Mouse (Mus musculus) limb, embryonic 15.5 days (tissue): Measurements from ENCODE around the gene Psip1. TPM values are rescaled to one million over a fixed set of nuclear protein-coding genes. Genes with fewer than 3 reads are reported as not detected.
A peak's percentile ranks its signal among the peaks of the same experiment; 100 is the strongest.
"Not testable (repeated sequence)": the region's sequence is repeated elsewhere in the genome, so short reads cannot be mapped to it uniquely, and the experiment has no call there.

Experiments
- ATAC-seq: fragments of 200-750 bp; cut with Nextera tagmentation; 2 replicates; pipeline ENCODE4 v1.8.0; 2017; ENCODE audit warnings: low read depth, moderate TSS enrichment; ENCODE audit not compliant: insufficient number of reproducible peaks, low FRiP score, low TSS enrichment
- H3K27ac ChIP-seq: fragments of 300-500 bp; sonication (generic); 2 replicates; pipeline ENCODE4 v1.5.1; 2015; ENCODE audit warnings: moderate library complexity, mild to moderate bottlenecking, inconsistent platforms
- H3K27me3 ChIP-seq: fragments of 300-500 bp; sonication (generic); 2 replicates; pipeline ENCODE4 v1.6.1; 2015; ENCODE audit warnings: inconsistent platforms
- H3K36me3 ChIP-seq: fragments of 300-500 bp; sonication (generic); 2 replicates; pipeline ENCODE4 v1.6.1; 2015; ENCODE audit warnings: inconsistent platforms
- H3K4me1 ChIP-seq: fragments of 300-500 bp; sonication (generic); 2 replicates; pipeline ENCODE4 v1.6.1; 2015; ENCODE audit warnings: inconsistent platforms
- H3K4me2 ChIP-seq: fragments of 300-500 bp; sonication (generic); 2 replicates; pipeline ENCODE4 v1.6.1; 2015; ENCODE audit warnings: mild to moderate bottlenecking, inconsistent platforms
- H3K4me3 ChIP-seq: fragments of 300-500 bp; sonication (generic); 2 replicates; pipeline ENCODE4 v1.5.1; 2015; ENCODE audit warnings: mild to moderate bottlenecking, inconsistent platforms
- H3K9ac ChIP-seq: fragments of 300-500 bp; sonication (generic); 2 replicates; pipeline ENCODE4 v1.6.1; 2015; ENCODE audit warnings: inconsistent platforms
- H3K9me3 ChIP-seq: fragments of 300-500 bp; sonication (generic); 2 replicates; pipeline ENCODE4 v1.6.1; 2016; ENCODE audit warnings: inconsistent platforms
- WGBS: fragments of 180-500 bp; shearing (Covaris S2); methylation state at CpG from one replicate; pipeline ENCODE4 v1.1.7; 2015; 5-methylcytosine and 5-hydroxymethylcytosine counted together
- polyA plus RNA-seq: library from polyadenylated mRNA; unstranded; fragments of >200 nt; fragmentation: Nextera tagmentation; extraction: Ambion mirVana; gene quantifications from 2 replicates; pipeline ENCODE4 v1.2.1, GENCODE M21; 2015

Psip1 gene
- polyA plus RNA-seq, 1 experiment from 2014 or later: 96.7 TPM

GRCm38 (mm10) chr4:83497013-83497412, 10.8 kb upstream of the Psip1 start:
- not testable (repeated sequence) for H3K36me3 ChIP-seq, H3K4me3 ChIP-seq, H3K27ac ChIP-seq, H3K9ac ChIP-seq, H3K27me3 ChIP-seq, H3K4me1 ChIP-seq, H3K9me3 ChIP-seq, H3K4me2 ChIP-seq, ATAC-seq
- 89% methylated on average over 5 of the region's 5 CpGs for WGBS

GRCm38 (mm10) chr4:83493112-83493511, 6.9 kb upstream of the Psip1 start:
- H3K9me3 ChIP-seq: no peaks in the 10 kb centered on the region
- H3K27ac ChIP-seq: no peak overlapping the region
- no peak overlapping the region for H3K4me2 ChIP-seq
- ATAC-seq: no peak
- no peaks in the 10 kb centered on the region for H3K36me3 ChIP-seq
- H3K9ac ChIP-seq: no peak overlapping the region
- no peak overlapping the region for H3K4me3 ChIP-seq
- WGBS: 95% methylated on average over 1 of the region's 1 CpGs
- peaks cover 4% of the 10 kb centered on the region; the same call in 1 of the 2 replicates for H3K4me1 ChIP-seq
- H3K27me3 ChIP-seq: no peaks in the 10 kb centered on the region

- no peaks in the 10 kb centered on the region for H3K9me3 ChIP-seq
- H3K4me2 ChIP-seq: no peak overlapping the region
- no peaks in the 10 kb centered on the region for H3K36me3 ChIP-seq
- WGBS: 8% methylated on average over 5 of the region's 5 CpGs
- H3K27ac ChIP-seq: 0 out of 2 replicates have a peak overlapping the region, but pooled peaks have one; percentile 17
- no peak for ATAC-seq
- no peaks in the 10 kb centered on the region for H3K27me3 ChIP-seq
- peaks cover 11% of the 10 kb centered on the region for H3K4me1 ChIP-seq
- no peak overlapping the region for H3K9ac ChIP-seq
- no peak overlapping the region for H3K4me3 ChIP-seq
Measured at GRCm38 (mm10) chr4:83489121-83489520, 2.9 kb upstream of the Psip1 start.

GRCm38 (mm10) chr4:83485735-83486116, 533 bp downstream of the Psip1 start:
- Histone ChIP-seq H3K9ac (peak overlapping the region; percentile 85), H3K9me3 (no peaks in the 10 kb centered on the region), H3K4me1 (peaks cover 11% of the 10 kb centered on the region), H3K4me3 (peak overlapping the region; percentile 92), H3K36me3 (peaks cover 18% of the 10 kb centered on the region), H3K4me2 (peak overlapping the region; percentile 79), H3K27me3 (no peaks in the 10 kb centered on the region), H3K27ac (peak overlapping the region; percentile 97)
- peak; percentile 72 for ATAC-seq
- 0% methylated on average over 22 of the region's 40 CpGs for WGBS

- Histone ChIP-seq H3K4me3 (peak overlapping the region; percentile 92), H3K27me3 (no peaks in the 10 kb centered on the region), H3K36me3 (peaks cover 18% of the 10 kb centered on the region), H3K4me2 (peak overlapping the region; percentile 79), H3K4me1 (peaks cover 11% of the 10 kb centered on the region), H3K9ac (peak overlapping the region; percentile 85; the same call in 1 of the 2 replicates), H3K27ac (0 out of 2 replicates have a peak overlapping the region, but pooled peaks have one; percentile 97), H3K9me3 (no peaks in the 10 kb centered on the region)
- no peak for ATAC-seq
- WGBS: 20% methylated on average over 12 of the region's 12 CpGs
Measured at GRCm38 (mm10) chr4:83485250-83485649, 1.0 kb downstream of the Psip1 start.

- WGBS: 84% methylated on average over 3 of the region's 3 CpGs
- Histone ChIP-seq H3K9ac (no peak overlapping the region), H3K27ac (no peak overlapping the region), H3K9me3 (no peaks in the 10 kb centered on the region), H3K4me3 (no peak overlapping the region), H3K36me3 (peaks cover 72% of the 10 kb centered on the region), H3K4me1 (no peaks in the 10 kb centered on the region), H3K4me2 (no peak overlapping the region), H3K27me3 (no peaks in the 10 kb centered on the region)
- no peak for ATAC-seq
Measured at GRCm38 (mm10) chr4:83468208-83468607, 18.1 kb downstream of the Psip1 start.

- Histone ChIP-seq H3K27ac (no peak overlapping the region), H3K27me3 (no peaks in the 10 kb centered on the region), H3K9ac (no peak overlapping the region), H3K4me3 (no peak overlapping the region), H3K36me3 (peaks cover 71% of the 10 kb centered on the region), H3K4me1 (no peaks in the 10 kb centered on the region), H3K9me3 (no peaks in the 10 kb centered on the region), H3K4me2 (no peak overlapping the region)
- no peak for ATAC-seq
- 82% methylated on average over 7 of the region's 7 CpGs for WGBS
Measured at GRCm38 (mm10) chr4:83467615-83468014, 18.6 kb downstream of the Psip1 start.

- H3K27me3 ChIP-seq: no peaks in the 10 kb centered on the region
- no peak overlapping the region for H3K4me2 ChIP-seq
- H3K9me3 ChIP-seq: no peaks in the 10 kb centered on the region
- H3K9ac ChIP-seq: no peak overlapping the region
- WGBS: 91% methylated on average over 7 of the region's 7 CpGs
- H3K27ac ChIP-seq: no peak overlapping the region
- H3K4me1 ChIP-seq: no peaks in the 10 kb centered on the region
- ATAC-seq: no peak
- no peak overlapping the region for H3K4me3 ChIP-seq
- H3K36me3 ChIP-seq: peaks cover 58% of the 10 kb centered on the region
Measured at GRCm38 (mm10) chr4:83464827-83465226, 21.4 kb downstream of the Psip1 start.

GRCm38 (mm10) chr4:83460106-83460505, 26.2 kb downstream of the Psip1 start:
- ATAC-seq: no peak
- Histone ChIP-seq H3K9ac (no peak overlapping the region), H3K4me2 (no peak overlapping the region), H3K4me3 (no peak overlapping the region), H3K27me3 (no peaks in the 10 kb centered on the region), H3K9me3 (no peaks in the 10 kb centered on the region), H3K27ac (no peak overlapping the region), H3K4me1 (no peaks in the 10 kb centered on the region), H3K36me3 (peaks cover 58% of the 10 kb centered on the region)
- 91% methylated on average over 5 of the region's 5 CpGs for WGBS

GRCm38 (mm10) chr4:83450785-83451184, 35.5 kb downstream of the Psip1 start:
- Histone ChIP-seq H3K9ac (no peak overlapping the region), H3K36me3 (peaks cover 49% of the 10 kb centered on the region), H3K4me1 (no peaks in the 10 kb centered on the region), H3K9me3 (no peaks in the 10 kb centered on the region), H3K27ac (no peak overlapping the region), H3K4me2 (no peak overlapping the region), H3K27me3 (no peaks in the 10 kb centered on the region), H3K4me3 (no peak overlapping the region)
- ATAC-seq: no peak
- 89% methylated on average over 4 of the region's 4 CpGs for WGBS

GRCm38 (mm10) chr4:83441050-83441449, 45.2 kb downstream of the Psip1 start:
- peaks cover 47% of the 10 kb centered on the region for H3K36me3 ChIP-seq
- WGBS: 80% methylated on average over 4 of the region's 4 CpGs
- H3K4me2 ChIP-seq: no peak overlapping the region
- no peak overlapping the region for H3K4me3 ChIP-seq
- H3K27ac ChIP-seq: no peak overlapping the region
- no peaks in the 10 kb centered on the region for H3K27me3 ChIP-seq
- H3K9me3 ChIP-seq: no peaks in the 10 kb centered on the region
- ATAC-seq: no peak
- H3K9ac ChIP-seq: no peak overlapping the region
- H3K4me1 ChIP-seq: no peaks in the 10 kb centered on the region

- WGBS: 70% methylated on average over 5 of the region's 5 CpGs
- no peak overlapping the region for H3K9ac ChIP-seq
- no peak for ATAC-seq
- no peaks in the 10 kb centered on the region for H3K27me3 ChIP-seq
- H3K4me3 ChIP-seq: no peak overlapping the region
- no peak overlapping the region for H3K27ac ChIP-seq
- no peaks in the 10 kb centered on the region for H3K9me3 ChIP-seq
- H3K36me3 ChIP-seq: peaks cover 65% of the 10 kb centered on the region
- H3K4me1 ChIP-seq: no peaks in the 10 kb centered on the region
- no peak overlapping the region for H3K4me2 ChIP-seq
Measured at GRCm38 (mm10) chr4:83439045-83439444, 47.2 kb downstream of the Psip1 start.

GRCm38 (mm10) chr4:83438116-83438515, 48.1 kb downstream of the Psip1 start:
- ATAC-seq: no peak
- Histone ChIP-seq H3K4me3 (no peak overlapping the region), H3K4me2 (no peak overlapping the region), H3K9me3 (no peaks in the 10 kb centered on the region), H3K36me3 (peaks cover 72% of the 10 kb centered on the region), H3K4me1 (no peaks in the 10 kb centered on the region), H3K27me3 (no peaks in the 10 kb centered on the region), H3K27ac (no peak overlapping the region), H3K9ac (no peak overlapping the region)
